Mouse (Mus musculus) retina, adult 2 months (tissue): Measurements from ENCODE around the gene Cep104.

Source experiments
- DNase-seq: peaks from one replicate; pipeline ENCODE4 v3.0.0-alpha.2; 2012; ENCODE audit warnings: low read depth, low spot score

Gene Cep104

GRCm38 (mm10) chr4:153992715-153993114, 17.7 kb downstream of the Cep104 start:
- no peak for DNase-seq

- no peak for DNase-seq
Measured at GRCm38 (mm10) chr4:153993505-153993904, 18.5 kb downstream of the Cep104 start.

- DNase-seq: no peak
Measured at GRCm38 (mm10) chr4:154005488-154005887, 30.5 kb downstream of the Cep104 start.

GRCm38 (mm10) chr4:154006264-154006663, 31.3 kb downstream of the Cep104 start:
- DNase-seq: no peak

GRCm38 (mm10) chr4:154007759-154008158, 32.8 kb downstream of the Cep104 start:
- DNase-seq: no peak

GRCm38 (mm10) chr4:154010907-154011645, 36.1 kb downstream of the Cep104 start:
- no peak for DNase-seq

- DNase-seq: peak; percentile 79
Measured at GRCm38 (mm10) chr4:154011646-154012089, 36.7 kb downstream of the Cep104 start, which contains the start of gene Lrrc47. Gene Lrrc47, plus strand, starts transcription at chr4:154011731.

- DNase-seq: no peak
Measured at GRCm38 (mm10) chr4:154012132-154012882, 37.3 kb downstream of the Cep104 start.

GRCm38 (mm10) chr4:154015476-154015875, 40.5 kb downstream of the Cep104 start:
- no peak for DNase-seq

GRCm38 (mm10) chr4:154019571-154019970, 44.6 kb downstream of the Cep104 start:
- DNase-seq: no peak

- no peak for DNase-seq
Measured at GRCm38 (mm10) chr4:154021432-154021831, 46.4 kb downstream of the Cep104 start.

- no peak for DNase-seq
Measured at GRCm38 (mm10) chr4:154022407-154022806, 47.4 kb downstream of the Cep104 start.

GRCm38 (mm10) chr4:154022844-154023243, 47.9 kb downstream of the Cep104 start:
- DNase-seq: no peak

GRCm38 (mm10) chr4:154023754-154024601, 49.0 kb downstream of the Cep104 start:
- no peak for DNase-seq

- DNase-seq: no peak
Measured at GRCm38 (mm10) chr4:154024729-154025521, 49.9 kb downstream of the Cep104 start.

- DNase-seq: no peak
Measured at GRCm38 (mm10) chr4:154025641-154026440, 50.8 kb downstream of the Cep104 start, which contains the start of gene Smim1. Gene Smim1, minus strand, starts transcription at chr4:154026230.

- DNase-seq: no peak
Measured at GRCm38 (mm10) chr4:154026441-154026761, 51.4 kb downstream of the Cep104 start.

- no peak for DNase-seq
Measured at GRCm38 (mm10) chr4:154028066-154028465, 53.1 kb downstream of the Cep104 start.

- no peak for DNase-seq
Measured at GRCm38 (mm10) chr4:154028646-154029045, 53.7 kb downstream of the Cep104 start.

- no peak for DNase-seq
Measured at GRCm38 (mm10) chr4:154037123-154037522, 62.1 kb downstream of the Cep104 start.
